Comparison of ENCODE assay signal across 16 mouse cellular contexts in the genomic region with DNA sequence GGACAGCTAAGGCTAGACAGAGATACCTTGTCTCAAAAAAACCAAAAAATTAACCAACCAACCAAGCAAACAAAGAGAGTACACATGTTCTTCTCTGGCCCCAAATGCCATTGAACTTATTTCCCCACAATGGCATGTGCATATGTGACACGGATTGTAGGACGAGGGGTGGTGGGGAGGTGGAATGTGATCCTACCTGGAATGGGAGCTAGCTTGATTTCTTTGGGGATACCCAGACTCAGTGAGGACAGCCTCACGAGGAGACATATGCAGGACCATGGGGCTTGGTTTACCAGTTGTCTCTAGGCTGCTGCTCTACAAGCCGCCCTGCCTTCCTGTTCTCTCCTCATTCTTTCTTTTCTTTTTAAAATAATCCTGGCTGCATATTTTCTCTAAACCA. TPM values are rescaled to one million over a fixed set of nuclear protein-coding genes. Genes with fewer than 3 reads are reported as not detected.
DNase-seq lines count a peak whose midpoint lies in the region; ATAC-seq and TF ChIP-seq lines count a peak whose summit lies in the region.
"Had no signal": no experiment of that assay in that cellular context is flagged by ENCODE, and none has a peak within 500 bp of the region (broad histone marks: within the 10 kb centered on the region; RNA-seq: fewer than 3 reads in every experiment).

No protein-coding gene starts in this region.

- DNase-seq in heart, adult 11 months: peak; percentile 67
- no peak for DNase-seq in heart, postnatal 36 days
- no peak for DNase-seq in lung, postnatal 0 days (ENCODE audit: low spot score)
- DNase-seq in lung, postnatal 10 days: no peak
- no peak for DNase-seq in cerebellum, adult 8-10 months
- DNase-seq: adrenal gland, postnatal 10 days; cerebellum, adult 11 months; cerebellum, adult 9-10 months had no signal

- no peak for ATAC-seq in lung, postnatal 0 days
- no peak for ATAC-seq in limb, embryonic 13.5 days (ENCODE audit: low FRiP score, low read depth)
- ATAC-seq in frontal cortex, adult (ENCODE audit: low TSS enrichment): no peak
- ATAC-seq: forebrain, embryonic 16.5 days; hindbrain, embryonic 16.5 days had no signal

- no peaks in the 10 kb centered on the region for H3K4me1 ChIP-seq in lung, postnatal 0 days (ENCODE audit: insufficient read depth, low read depth, low read length)
- H3K4me1 ChIP-seq in limb, embryonic 13.5 days: peaks cover 32% of the 10 kb centered on the region
- H3K4me1 ChIP-seq: forebrain, embryonic 12.5 days; hindbrain, embryonic 12.5 days had no signal

- no peaks in the 10 kb centered on the region for H3K27me3 ChIP-seq in lung, postnatal 0 days (replicated peaks; ENCODE audit: insufficient read depth, low read length)
- no peaks in the 10 kb centered on the region for H3K27me3 ChIP-seq in limb, embryonic 13.5 days
- H3K27me3 ChIP-seq: embryonic facial prominence, embryonic 13.5 days; forebrain, embryonic 12.5 days; heart, embryonic 13.5 days; hindbrain, embryonic 12.5 days had no signal

- no peak overlapping the region for H3K4me3 ChIP-seq in lung, postnatal 0 days (ENCODE audit: low read depth, low read length)
- H3K4me3 ChIP-seq in limb, embryonic 13.5 days: no peak overlapping the region
- H3K4me3 ChIP-seq: embryonic facial prominence, embryonic 13.5 days; forebrain, embryonic 12.5 days; heart, embryonic 13.5 days; hindbrain, embryonic 12.5 days had no signal

- no peaks in the 10 kb centered on the region for H3K9me3 ChIP-seq in lung, postnatal 0 days (ENCODE audit: low read length)
- H3K9me3 ChIP-seq in limb, embryonic 13.5 days: 0 out of 2 replicates have a peak, but pooled peaks cover 6% of the 10 kb centered on the region
- H3K9me3 ChIP-seq: embryonic facial prominence, embryonic 13.5 days; forebrain, embryonic 12.5 days; heart, embryonic 13.5 days; hindbrain, embryonic 12.5 days had no signal

- peak overlapping the region; percentile 49 for H3K27ac ChIP-seq in lung, postnatal 0 days (ENCODE audit: low read length)
- H3K27ac ChIP-seq in limb, embryonic 13.5 days: peak overlapping the region; percentile 79; the same call in 1 of the 2 replicates
- H3K27ac ChIP-seq: forebrain, embryonic 12.5 days; heart, embryonic 13.5 days; hindbrain, embryonic 12.5 days had no signal

- WGBS in lung, postnatal 0 days: 95% methylated on average over 4 of the region's 4 CpGs
- WGBS in limb, embryonic 13.5 days: 69% methylated on average over 4 of the region's 4 CpGs

- H3K9ac ChIP-seq in lung, postnatal 0 days (replicated peaks; ENCODE audit: low read depth): no peak overlapping the region
- no peak overlapping the region for H3K9ac ChIP-seq in limb, embryonic 13.5 days
- H3K9ac ChIP-seq: embryonic facial prominence, embryonic 13.5 days; forebrain, embryonic 12.5 days; heart, embryonic 13.5 days; hindbrain, embryonic 12.5 days had no signal

- H3K36me3 ChIP-seq in lung, postnatal 0 days (ENCODE audit: insufficient read depth, low read length): no peaks in the 10 kb centered on the region
- no peaks in the 10 kb centered on the region for H3K36me3 ChIP-seq in limb, embryonic 13.5 days
- H3K36me3 ChIP-seq: embryonic facial prominence, embryonic 13.5 days; forebrain, embryonic 12.5 days; heart, embryonic 13.5 days; hindbrain, embryonic 12.5 days had no signal

- intact Hi-C loops in heart, postnatal 36 days (cut with DNase I): no loop called here

- no peak for TF ChIP-seq CTCF in lung, postnatal 0 days (IDR thresholded peaks at IDR 0.05)

- TF ChIP-seq EP300 in lung, postnatal 0 days (IDR thresholded peaks at IDR 0.05): no peak

- H3K4me2 ChIP-seq in lung, postnatal 0 days (replicated peaks; ENCODE audit: low read depth, low read length): no peak overlapping the region
- peak overlapping the region; percentile 35; the same call in 1 of the 2 replicates for H3K4me2 ChIP-seq in limb, embryonic 13.5 days (replicated peaks)
- H3K4me2 ChIP-seq: embryonic facial prominence, embryonic 13.5 days; forebrain, embryonic 12.5 days; heart, embryonic 13.5 days; hindbrain, embryonic 12.5 days had no signal

RNA-seq across cellular contexts. Expression of a gene that starts 55.9 kb away (rescaled TPM):
- 10 to 100 TPM; 27.0 to 45.2 TPM for total RNA-seq in heart, postnatal 36 days (2021)
- 7.4 and 8.6 TPM in 2 replicates for polyA plus RNA-seq in lung, postnatal 0 days (2015; fragmentation: Nextera tagmentation; extraction: Ambion mirVana)
- 14.4 and 15.5 TPM in 2 replicates for polyA plus RNA-seq in limb, embryonic 13.5 days (2015; fragmentation: Nextera tagmentation; extraction: Ambion mirVana)
